Mouse (Mus musculus): ENCODE data around the gene Eif2s2.

Gene Eif2s2

DNA sequence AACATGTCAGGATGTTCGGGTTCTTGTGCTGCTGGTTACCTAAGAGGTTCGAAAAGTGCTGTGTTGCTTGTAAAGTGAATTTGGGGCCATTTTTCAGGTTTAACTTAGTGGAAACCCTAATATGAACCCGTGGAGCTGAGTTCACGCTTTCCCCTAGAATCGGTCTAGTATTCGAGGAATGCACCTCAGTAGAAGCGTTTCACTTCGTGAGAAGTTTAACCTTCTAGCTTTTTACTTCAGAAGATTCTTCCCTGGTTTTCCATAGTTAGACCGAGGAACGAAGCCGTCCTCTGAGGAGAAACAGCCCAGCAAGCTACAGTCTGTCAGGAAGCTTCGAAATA is 280 bp upstream of the Eif2s2 start:
- DNase-seq (ENCODE audit: low spot score), result no peak

DNA sequence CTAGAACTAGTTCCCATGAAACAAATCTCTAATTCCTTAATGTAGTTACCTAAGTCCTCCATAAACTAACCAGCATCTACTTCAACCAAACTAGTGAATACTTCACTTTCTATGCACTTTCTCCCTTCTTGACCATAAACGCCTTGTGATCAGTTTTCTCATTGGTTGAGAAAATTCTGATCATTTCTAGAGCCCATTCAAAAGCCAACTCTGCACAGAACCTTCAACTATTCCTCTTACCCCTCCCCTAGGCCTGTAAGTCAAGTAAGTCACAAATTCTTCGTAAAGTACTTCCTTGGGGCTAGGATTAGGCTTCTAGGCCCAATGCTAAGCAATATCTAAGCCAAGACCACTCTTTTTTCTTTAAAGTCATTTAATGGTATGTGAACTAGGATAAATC is 1.1 kb downstream of the Eif2s2 start:
- peak; percentile 43 for DNase-seq (ENCODE audit: low spot score)

DNA sequence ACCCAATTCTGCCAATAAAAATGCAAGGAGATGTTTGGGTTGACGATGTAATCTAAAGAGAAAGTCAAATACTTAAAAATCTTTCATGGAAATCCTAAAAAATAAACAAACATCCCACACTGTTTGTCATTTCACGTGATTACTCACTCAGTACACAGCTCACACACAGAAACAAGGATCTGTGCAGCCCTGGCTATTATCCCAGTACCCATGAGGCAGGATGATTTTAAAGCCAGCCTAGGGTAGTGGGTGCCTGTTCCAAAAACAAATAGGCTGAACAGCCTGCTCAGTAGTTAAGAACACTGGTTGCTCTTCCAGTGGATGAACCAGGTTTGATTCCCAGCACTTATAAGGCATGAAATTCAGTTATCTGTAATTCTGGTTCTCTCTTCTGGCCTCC is 16.1 kb downstream of the Eif2s2 start:
- DNase-seq (ENCODE audit: low spot score), result no peak

DNA sequence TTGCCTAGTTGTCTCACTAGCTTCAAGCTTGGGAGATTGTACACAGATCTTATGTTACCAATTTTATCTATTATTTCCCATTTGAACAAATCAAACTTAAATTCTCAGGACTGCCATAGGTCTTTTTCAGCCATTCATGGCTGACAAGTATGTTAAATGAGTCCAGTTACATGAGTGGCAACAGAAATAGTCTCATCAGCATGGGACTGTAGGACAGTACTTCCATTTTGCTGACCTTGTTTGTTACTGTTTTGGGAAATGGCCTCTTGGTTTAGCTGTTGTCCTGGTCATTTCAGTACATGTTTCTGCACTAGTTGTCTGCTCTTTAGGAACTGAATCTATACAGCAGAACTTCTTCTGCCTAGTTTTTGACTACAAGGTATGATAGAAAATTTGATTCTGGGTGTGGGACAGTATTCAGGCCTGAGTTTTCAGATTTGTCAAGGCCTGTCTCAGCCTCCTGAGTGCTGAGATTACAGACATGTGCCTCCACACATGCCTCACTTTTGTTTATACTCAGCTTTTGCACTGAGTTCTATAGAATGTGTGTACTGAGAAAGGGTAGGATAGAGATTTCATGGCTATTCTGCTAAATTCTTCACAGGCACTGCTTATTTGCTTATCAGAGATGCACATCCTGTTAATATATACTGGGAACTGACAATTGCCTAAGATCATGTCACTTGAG is 22.6 kb downstream of the Eif2s2 start:
- DNase-seq (ENCODE audit: low spot score), result no peak

DNA sequence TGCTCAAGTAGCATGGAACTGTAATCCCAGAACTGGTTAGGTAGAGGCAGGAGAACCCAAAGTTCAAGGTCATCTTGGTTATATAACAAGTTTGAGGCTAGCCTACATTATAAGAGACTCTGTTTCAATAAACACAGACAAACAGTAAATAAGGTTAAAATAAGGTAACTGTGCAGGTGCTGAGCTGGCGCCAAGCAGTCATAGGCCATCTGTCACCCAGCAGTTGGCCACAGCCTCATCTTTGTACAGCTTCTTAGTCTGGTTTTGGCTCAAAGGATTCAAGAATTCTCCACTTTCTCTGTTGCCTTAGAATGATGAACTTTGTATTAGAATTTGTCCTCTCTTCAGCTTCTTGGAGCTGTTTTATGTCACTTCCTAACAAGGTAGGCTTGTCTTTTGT is 24.6 kb downstream of the Eif2s2 start:
- no peak for DNase-seq (ENCODE audit: low spot score)

DNA sequence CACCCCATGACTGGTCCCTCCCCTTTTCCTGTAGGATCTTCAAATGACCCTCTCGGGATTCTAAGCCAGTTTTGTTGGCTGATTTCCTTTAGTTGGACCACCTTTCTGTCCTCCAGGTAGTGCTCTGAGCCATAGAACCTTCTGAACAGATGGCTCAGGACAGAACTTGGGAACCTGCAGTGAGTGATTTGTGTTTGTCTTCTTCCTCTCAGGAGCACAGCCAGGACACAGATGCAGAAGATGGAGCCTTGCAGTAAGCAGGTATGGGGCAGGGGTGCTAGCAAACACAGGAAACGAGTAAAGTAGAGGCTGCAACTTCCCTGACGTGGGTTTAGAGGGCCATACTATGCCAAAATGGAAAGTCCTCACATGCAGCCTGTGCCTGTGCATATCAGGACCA is 27.0 kb downstream of the Eif2s2 start:
- DNase-seq (ENCODE audit: low spot score), result no peak

DNA sequence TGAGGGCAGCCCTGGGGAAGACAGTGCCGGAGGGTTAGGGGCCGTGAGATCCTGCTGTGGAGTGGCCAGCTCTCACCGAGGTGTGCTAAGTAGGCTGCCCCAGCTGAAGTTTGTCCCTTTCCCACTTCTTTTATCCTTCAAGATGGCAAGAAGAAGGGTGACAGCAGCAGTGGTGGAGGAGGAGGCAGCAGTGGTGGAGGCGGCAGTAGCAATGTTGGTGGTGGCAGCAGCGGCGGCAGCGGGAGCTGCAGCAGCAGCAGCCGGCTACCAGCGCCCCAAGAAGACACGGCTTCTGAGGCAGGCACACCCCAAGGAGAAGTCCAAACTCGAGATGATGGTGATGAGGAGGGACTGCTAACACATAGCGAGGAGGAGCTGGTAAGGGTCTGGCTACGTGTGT is 29.1 kb downstream of the Eif2s2 start:
- DNase-seq (ENCODE audit: low spot score), result no peak

DNA sequence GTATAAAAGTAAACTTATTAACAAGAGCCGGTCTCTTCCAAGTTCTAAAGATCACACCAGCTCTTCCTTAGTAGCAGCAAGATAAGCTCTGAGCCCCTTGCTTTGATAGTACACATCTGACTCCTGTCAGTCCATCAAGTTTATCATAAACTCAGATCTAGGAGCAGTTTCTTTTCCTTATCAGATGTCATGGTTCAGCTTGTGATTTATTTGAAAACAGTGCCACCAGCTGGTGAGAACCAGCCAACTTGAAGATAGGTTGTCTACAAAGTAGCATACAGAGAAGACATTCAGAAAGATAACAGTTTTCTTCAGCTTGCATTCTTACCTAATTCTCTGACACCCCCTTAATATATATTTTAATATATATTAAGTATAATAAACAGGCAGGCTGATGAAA is 37.4 kb downstream of the Eif2s2 start:
- peak; percentile 82 for DNase-seq (ENCODE audit: low spot score)

DNA sequence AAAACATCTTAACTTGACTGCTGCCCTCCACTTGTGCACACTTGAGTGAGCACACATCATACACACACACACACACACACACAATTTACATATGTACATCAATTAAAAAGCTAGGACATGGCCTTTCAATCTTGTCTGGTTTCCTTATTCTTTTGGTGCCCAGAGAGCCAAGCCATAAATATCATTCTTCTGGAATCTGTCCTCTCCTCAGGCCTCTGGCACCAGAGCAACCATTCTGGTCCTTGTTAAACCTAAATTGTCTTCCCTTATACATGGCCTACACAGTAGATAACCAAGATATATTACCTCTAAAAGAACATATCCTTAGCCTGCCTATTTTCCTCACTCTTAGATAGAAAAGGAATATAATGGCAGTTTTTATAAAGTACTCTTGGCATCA is 44.6 kb downstream of the Eif2s2 start:
- DNase-seq (ENCODE audit: low spot score), result no peak

DNA sequence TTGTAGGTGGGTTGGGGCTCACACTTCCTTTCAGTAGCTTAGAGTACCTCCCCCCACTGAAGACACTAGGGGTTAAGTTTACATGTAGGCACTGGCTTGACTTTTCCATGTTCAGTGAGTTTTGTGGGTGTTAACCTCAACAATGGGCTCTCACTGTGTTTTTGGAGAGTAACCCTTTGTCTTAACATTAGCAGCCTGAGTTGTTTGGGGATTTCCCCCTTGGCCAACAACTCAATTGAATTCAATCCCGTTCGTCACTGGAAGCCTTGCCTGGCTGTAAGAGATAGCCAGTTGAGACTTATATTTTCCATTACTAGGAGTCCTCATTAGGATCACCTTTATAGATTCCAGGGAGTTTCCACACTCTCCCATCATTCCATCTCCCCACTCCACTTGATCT is 56.2 kb downstream of the Eif2s2 start:
- DNase-seq (ENCODE audit: low spot score), result no peak

DNA sequence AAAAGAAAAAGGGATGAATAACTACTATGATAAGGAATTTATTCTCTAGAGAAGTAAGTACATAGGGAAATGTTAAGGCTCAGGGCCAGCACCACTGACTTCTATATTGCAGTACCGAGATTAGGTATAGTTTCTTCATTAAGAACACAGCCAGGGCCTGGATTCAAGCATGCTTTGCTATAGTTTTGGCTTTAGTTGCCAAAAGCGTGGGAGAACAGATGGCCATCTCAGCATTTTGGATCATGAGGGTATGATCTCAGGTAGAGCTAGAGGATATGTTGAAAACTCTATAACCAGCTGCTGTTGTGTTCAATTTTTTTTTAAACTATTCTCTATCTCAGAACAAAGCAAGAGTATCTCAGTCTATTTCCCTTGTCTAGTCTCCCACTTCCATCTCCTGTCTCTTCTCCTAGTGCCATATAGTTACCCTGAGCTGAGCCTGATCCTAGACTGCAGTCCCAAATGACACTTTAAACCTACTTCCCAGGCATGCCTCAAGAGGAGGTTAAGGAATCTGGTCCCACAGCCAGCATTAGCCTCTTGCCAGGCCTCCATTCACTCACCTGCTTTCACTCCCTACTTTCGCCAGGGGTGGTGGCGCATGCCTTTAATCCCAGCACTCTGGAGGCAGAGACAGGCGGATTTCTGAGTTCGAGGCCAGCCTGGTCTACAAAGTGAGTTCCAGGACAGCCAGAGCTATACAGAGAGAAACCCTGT is 58.4 kb downstream of the Eif2s2 start:
- no peak for DNase-seq (ENCODE audit: low spot score)

DNA sequence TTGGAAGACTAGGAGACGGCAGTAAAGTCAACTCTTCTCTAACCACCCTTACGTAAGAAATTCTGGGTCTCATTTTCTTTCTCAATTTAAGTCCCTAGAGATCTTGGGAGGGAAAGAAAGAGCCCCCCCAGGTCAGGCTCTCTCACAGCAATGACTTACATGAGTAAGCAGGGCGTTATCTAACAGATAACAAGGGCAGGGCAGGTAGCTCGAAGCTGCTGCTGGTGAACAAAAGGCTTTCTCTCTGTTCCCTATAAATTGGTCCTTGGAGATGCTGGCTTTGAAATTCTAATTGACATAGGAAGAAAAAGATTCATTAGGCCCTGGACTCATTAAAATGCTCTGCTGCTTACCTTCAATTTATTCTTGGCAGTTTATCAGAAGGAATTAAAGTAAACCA is 60.3 kb downstream of the Eif2s2 start:
- DNase-seq (ENCODE audit: low spot score), result no peak

DNA sequence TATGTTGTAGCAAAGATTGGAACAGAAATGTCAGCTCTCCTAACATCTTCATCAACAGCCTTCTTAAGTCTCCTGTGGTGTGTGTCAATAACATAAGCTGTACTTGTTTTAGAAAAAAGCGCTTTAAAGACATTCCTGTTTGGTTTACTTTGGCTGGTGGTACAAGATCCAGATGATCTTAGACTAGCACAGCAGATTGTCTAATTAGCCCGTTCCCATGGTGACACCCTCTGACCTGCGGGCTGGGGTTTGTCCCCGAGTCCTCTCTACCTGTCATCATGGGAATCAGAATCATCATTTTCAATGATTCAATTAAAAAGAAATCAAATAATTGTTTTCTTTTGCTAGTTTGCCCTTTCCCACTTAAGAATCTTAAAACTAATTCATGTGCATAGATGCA is 65.2 kb downstream of the Eif2s2 start:
- DNase-seq (ENCODE audit: low spot score), result no peak

DNA sequence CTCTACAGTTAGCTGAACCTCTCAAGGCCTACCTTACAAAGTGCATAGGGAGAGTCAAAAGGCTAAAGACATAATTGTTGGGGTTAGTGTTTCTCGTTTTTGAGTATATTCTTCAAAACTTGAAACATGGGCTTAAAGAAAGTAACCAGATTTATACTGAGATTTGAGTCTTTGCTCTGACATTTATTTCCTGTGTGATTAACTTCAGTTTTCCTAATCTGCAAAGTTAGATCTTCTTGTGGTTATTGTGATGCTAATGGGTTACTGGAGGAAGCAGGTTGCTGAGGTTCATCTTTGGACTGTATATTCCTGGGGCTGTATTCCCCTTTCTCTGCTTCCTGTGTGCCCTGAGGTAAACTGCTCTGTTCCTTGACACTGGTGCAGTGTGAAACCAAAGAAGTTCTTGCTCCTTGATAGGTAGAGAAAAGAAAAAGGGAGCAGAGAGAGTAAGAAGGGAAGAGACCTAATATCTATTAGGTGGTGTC is 66.6 kb downstream of the Eif2s2 start:
- DNase-seq (ENCODE audit: low spot score), result no peak
